Mouse (Mus musculus): Measurements from ENCODE around the gene Cblc. TPM values are rescaled to one million over a fixed set of nuclear protein-coding genes. Genes with fewer than 3 reads are reported as not detected.
A peak's percentile ranks its signal among the peaks of the same experiment; 100 is the strongest.

Gene Cblc
- polyA plus RNA-seq, 2 experiments: 5.9 to 8.6 TPM

DNA sequence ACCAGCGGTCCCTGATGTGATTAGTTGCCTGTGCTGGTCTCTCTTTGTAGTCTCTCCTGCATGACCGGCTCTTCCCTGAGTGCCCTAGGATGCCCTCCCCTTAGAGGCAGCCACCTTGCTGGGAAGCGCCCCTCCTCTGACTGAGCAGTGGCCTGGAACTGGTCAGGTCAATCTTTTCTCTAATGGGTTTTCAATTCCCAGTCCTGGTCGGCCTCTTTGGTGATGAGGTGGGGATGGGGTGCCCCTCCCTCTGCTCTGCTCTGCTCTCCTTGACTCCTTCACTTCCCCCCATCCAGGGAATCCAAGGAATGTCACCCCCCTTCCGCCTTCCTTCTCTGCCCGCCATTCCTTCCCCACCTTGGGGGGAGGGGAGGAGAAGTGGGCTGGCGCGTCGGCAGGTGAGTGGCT is 25.6 kb downstream of the Cblc start, which contains the start of gene Bcam:
Bcam (minus strand) TSS at position 33 of the 408 bp plus-strand sequence.
- TF ChIP-seq POLR2A (IDR thresholded peaks at IDR 0.05; ENCODE audit: borderline replicate concordance, extremely low read depth, insufficient read depth, insufficient read length): no peak
- no peak within 1 kb of the TSS for H3K27ac ChIP-seq (replicated peaks; ENCODE audit: low read depth, low read length)
- peaks cover 23% of the 10 kb centered on the region for H3K4me1 ChIP-seq (ENCODE audit: control insufficient read depth, insufficient read depth, low read length)
- ATAC-seq (ENCODE audit: low FRiP score, low read depth) (peak; percentile 27; the same call in 1 of the 2 replicates), DNase-seq (ENCODE audit: low spot score) (no peak)
- H3K36me3 ChIP-seq (ENCODE audit: control insufficient read depth, insufficient read depth, low read length): no peaks in the 10 kb centered on the region
- peak within 1 kb of the TSS; percentile 87 for H3K4me2 ChIP-seq (replicated peaks; ENCODE audit: low read depth, low read length, severe bottlenecking)
- H3K9ac ChIP-seq (ENCODE audit: low read depth, low read length, severe bottlenecking): peak within 1 kb of the TSS; percentile 62
- H3K27me3 ChIP-seq (ENCODE audit: control insufficient read depth, insufficient read depth, low read length): no peaks in the 10 kb centered on the region
- H3K9me3 ChIP-seq (ENCODE audit: control insufficient read depth, low read length): no peaks in the 10 kb centered on the region
- 4% methylated on average over 9 of the region's 9 CpGs for WGBS
- peak within 1 kb of the TSS; percentile 46 for H3K4me3 ChIP-seq (replicated peaks; ENCODE audit: low read length)

DNA sequence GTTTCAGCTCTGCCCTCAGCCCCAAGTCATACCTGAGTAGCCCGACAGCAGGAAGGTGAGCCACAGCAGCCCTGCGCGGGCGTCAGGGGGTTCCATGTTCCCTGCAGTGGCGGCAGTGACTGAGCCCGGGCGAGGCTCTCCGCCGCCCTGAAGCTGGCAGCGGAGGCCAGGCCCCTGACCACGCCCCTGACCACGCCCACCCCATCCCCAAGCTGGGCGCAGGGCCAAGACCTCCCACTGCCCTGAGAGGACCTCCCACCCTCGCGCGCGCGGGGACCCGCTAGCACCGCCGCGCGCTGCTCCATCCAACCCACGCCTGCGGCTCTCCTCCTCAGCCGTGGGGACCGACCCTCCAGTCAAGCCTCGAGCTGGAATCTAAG is 26.2 kb downstream of the Cblc start:
- Histone ChIP-seq H3K4me1 (ENCODE audit: control insufficient read depth, insufficient read depth, low read length) (peaks cover 23% of the 10 kb centered on the region), H3K27ac (replicated peaks; ENCODE audit: low read depth, low read length) (no peak overlapping the region), H3K4me2 (replicated peaks; ENCODE audit: low read depth, low read length, severe bottlenecking) (peak overlapping the region; percentile 87), H3K27me3 (ENCODE audit: control insufficient read depth, insufficient read depth, low read length) (no peaks in the 10 kb centered on the region), H3K4me3 (replicated peaks; ENCODE audit: low read length) (peak overlapping the region; percentile 46), H3K36me3 (ENCODE audit: control insufficient read depth, insufficient read depth, low read length) (0 out of 2 replicates have a peak, but pooled peaks cover under 1% of the 10 kb centered on the region), H3K9ac (ENCODE audit: low read depth, low read length, severe bottlenecking) (peak overlapping the region; percentile 62), H3K9me3 (ENCODE audit: control insufficient read depth, low read length) (no peaks in the 10 kb centered on the region)
- 0 out of 2 replicates have a peak, but pooled peaks have one; percentile 65 for TF ChIP-seq POLR2A (IDR thresholded peaks at IDR 0.05; ENCODE audit: borderline replicate concordance, extremely low read depth, insufficient read depth, insufficient read length)
- 0% methylated on average over 10 of the region's 28 CpGs for WGBS
- DNase-seq (ENCODE audit: low spot score) (peak; percentile 83), ATAC-seq (ENCODE audit: low FRiP score, low read depth) (peak; percentile 86)

DNA sequence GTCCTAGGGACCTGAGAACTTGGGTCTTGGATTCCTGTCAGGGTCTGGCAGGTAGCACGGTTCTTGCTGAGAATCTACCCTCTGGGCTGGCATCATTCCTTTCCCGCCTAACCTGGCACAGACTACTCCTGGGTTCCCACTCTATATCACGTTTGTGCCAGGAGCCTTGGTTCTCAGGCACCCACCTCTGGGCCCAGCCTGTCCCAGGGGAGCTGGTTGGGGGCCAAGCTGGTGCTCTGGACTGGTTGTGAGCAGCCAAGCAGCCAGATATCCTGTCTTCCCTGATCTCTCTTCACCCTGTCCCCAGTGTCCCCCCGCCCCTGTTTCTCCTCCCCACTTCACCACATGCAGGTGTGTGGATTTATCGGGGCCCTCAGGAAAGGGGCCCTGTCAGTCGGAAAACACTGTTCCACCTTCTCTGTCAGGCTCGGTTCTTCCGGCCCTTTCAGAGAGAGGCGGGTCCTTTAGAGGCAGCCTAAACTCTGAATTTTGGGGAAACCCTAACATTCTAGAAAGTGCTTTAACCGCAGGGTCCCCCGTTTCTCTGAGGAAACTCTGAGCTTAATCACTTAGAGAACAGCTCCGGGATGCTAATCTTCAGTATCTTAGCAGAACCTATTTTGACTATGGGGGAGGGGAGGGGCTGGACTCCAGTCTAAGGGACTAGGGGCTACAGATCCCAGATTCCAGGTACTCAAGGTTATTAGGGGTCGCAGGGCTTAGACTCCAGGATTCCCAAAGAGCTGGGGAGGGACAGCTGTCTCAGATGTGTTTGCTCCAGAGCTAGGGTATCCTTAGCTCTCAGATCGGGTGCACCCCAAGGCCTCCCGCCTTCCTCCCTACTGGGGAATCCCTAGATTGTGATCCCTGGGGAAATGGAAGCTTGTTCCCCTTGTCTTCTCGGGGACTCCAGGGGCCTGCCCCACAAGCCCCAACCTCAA is 26.9 kb downstream of the Cblc start:
- 13% methylated on average over 16 of the region's 16 CpGs for WGBS
- peak overlapping the region; percentile 87 for H3K4me2 ChIP-seq (replicated peaks; ENCODE audit: low read depth, low read length, severe bottlenecking)
- DNase-seq (ENCODE audit: low spot score): no peak
- peaks cover 23% of the 10 kb centered on the region for H3K4me1 ChIP-seq (ENCODE audit: control insufficient read depth, insufficient read depth, low read length)
- no peak for TF ChIP-seq POLR2A (IDR thresholded peaks at IDR 0.05; ENCODE audit: borderline replicate concordance, extremely low read depth, insufficient read depth, insufficient read length)
- H3K9ac ChIP-seq (ENCODE audit: low read depth, low read length, severe bottlenecking): peak overlapping the region; percentile 62
- H3K27me3 ChIP-seq (ENCODE audit: control insufficient read depth, insufficient read depth, low read length): no peaks in the 10 kb centered on the region
- 0 out of 2 replicates have a peak, but pooled peaks have one; percentile 7 for ATAC-seq (ENCODE audit: low FRiP score, low read depth)
- no peak overlapping the region for H3K27ac ChIP-seq (replicated peaks; ENCODE audit: low read depth, low read length)
- H3K9me3 ChIP-seq (ENCODE audit: control insufficient read depth, low read length): no peaks in the 10 kb centered on the region
- peak overlapping the region; percentile 46 for H3K4me3 ChIP-seq (replicated peaks; ENCODE audit: low read length)
- 0 out of 2 replicates have a peak, but pooled peaks cover 4% of the 10 kb centered on the region for H3K36me3 ChIP-seq (ENCODE audit: control insufficient read depth, insufficient read depth, low read length)

DNA sequence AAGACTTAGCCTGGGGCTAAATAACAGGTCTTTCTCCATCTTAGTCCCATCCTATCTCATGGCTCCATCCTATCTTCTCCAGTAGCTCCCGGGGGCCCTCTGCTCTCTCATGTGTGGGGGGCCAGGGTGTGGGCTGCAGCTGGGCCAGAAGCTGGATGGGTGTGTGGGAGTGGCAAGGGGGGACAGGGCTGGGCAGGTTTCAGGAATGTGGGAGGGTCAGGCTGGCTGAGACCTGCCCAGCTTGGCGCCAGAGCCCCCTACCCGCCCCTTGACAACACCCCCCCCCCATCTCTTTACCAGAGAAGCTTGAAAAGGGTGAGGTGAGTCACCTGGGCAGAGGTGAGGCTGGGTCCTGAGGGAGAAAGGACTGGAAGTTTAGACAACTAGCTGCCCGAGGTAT is 27.6 kb downstream of the Cblc start:
- no peak for TF ChIP-seq POLR2A (IDR thresholded peaks at IDR 0.05; ENCODE audit: borderline replicate concordance, extremely low read depth, insufficient read depth, insufficient read length)
- Histone ChIP-seq H3K27me3 (ENCODE audit: control insufficient read depth, insufficient read depth, low read length) (no peaks in the 10 kb centered on the region), H3K36me3 (ENCODE audit: control insufficient read depth, insufficient read depth, low read length) (0 out of 2 replicates have a peak, but pooled peaks cover 4% of the 10 kb centered on the region), H3K27ac (replicated peaks; ENCODE audit: low read depth, low read length) (no peak overlapping the region), H3K4me2 (replicated peaks; ENCODE audit: low read depth, low read length, severe bottlenecking) (peak overlapping the region; percentile 87), H3K9me3 (ENCODE audit: control insufficient read depth, low read length) (no peaks in the 10 kb centered on the region), H3K4me1 (ENCODE audit: control insufficient read depth, insufficient read depth, low read length) (peaks cover 23% of the 10 kb centered on the region), H3K9ac (ENCODE audit: low read depth, low read length, severe bottlenecking) (peak overlapping the region; percentile 62), H3K4me3 (replicated peaks; ENCODE audit: low read length) (peak overlapping the region; percentile 46)
- 25% methylated on average over 4 of the region's 4 CpGs for WGBS
- DNase-seq (ENCODE audit: low spot score) (no peak), ATAC-seq (ENCODE audit: low FRiP score, low read depth) (no peak)

DNA sequence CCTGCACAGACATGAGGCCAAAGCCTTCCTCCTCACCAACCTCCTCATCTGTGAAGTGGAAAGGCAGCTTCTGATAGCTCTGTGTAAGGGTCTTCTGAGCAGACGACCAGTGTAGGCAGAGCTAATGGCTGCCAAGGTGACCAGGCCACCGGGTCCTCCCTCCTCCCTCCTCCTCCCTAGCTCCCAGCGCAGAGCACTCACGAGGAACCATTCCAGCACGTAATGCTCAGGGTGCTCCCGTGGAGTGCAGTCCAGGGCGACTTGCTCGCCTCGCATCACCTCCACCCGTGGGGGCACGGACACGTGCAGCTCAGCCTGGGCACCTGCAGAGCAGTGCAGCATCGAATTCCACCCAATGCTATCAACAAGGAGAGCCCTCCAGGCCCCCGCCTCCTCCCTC is 28.4 kb downstream of the Cblc start:
- Histone ChIP-seq H3K4me3 (replicated peaks; ENCODE audit: low read length) (peak overlapping the region; percentile 46; the same call in 1 of the 2 replicates), H3K36me3 (ENCODE audit: control insufficient read depth, insufficient read depth, low read length) (peaks cover 4% of the 10 kb centered on the region; the same call in 1 of the 2 replicates), H3K27me3 (ENCODE audit: control insufficient read depth, insufficient read depth, low read length) (no peaks in the 10 kb centered on the region), H3K4me1 (ENCODE audit: control insufficient read depth, insufficient read depth, low read length) (peaks cover 23% of the 10 kb centered on the region), H3K27ac (replicated peaks; ENCODE audit: low read depth, low read length) (no peak overlapping the region), H3K4me2 (replicated peaks; ENCODE audit: low read depth, low read length, severe bottlenecking) (peak overlapping the region; percentile 87), H3K9ac (ENCODE audit: low read depth, low read length, severe bottlenecking) (no peak overlapping the region), H3K9me3 (ENCODE audit: control insufficient read depth, low read length) (no peaks in the 10 kb centered on the region)
- DNase-seq (ENCODE audit: low spot score) (no peak), ATAC-seq (ENCODE audit: low FRiP score, low read depth) (no peak)
- TF ChIP-seq POLR2A (IDR thresholded peaks at IDR 0.05; ENCODE audit: borderline replicate concordance, extremely low read depth, insufficient read depth, insufficient read length): no peak
- 71% methylated on average over 14 of the region's 14 CpGs for WGBS

Data from limb, embryonic 14.5 days (tissue).